Mouse (Mus musculus): ENCODE results near the gene Nkd1. TPM values are rescaled to one million over a fixed set of nuclear protein-coding genes. Genes with fewer than 3 reads are reported as not detected.

The Nkd1 gene
- total RNA-seq, 2 experiments from 2014 or later = 16.9 to 17.4 TPM

GRCm38 (mm10) chr8:88537998-88538975 lies 17.1 kb downstream of the Nkd1 start:
- DNase-seq (ENCODE audit: low spot score in 2 of 2) = peak in 1 of 2 experiments; percentile 12

- DNase-seq (ENCODE audit: low spot score in 2 of 2) = no peak
Measured at GRCm38 (mm10) chr8:88538976-88539371, 17.8 kb downstream of the Nkd1 start.

- DNase-seq (ENCODE audit: low spot score in 2 of 2) = no peak
Measured at GRCm38 (mm10) chr8:88539963-88540362, 18.8 kb downstream of the Nkd1 start.

- no peak for DNase-seq (ENCODE audit: low spot score in 2 of 2)
Measured at GRCm38 (mm10) chr8:88542596-88543213, 21.6 kb downstream of the Nkd1 start.

- no peak for DNase-seq (ENCODE audit: low spot score in 2 of 2)
Measured at GRCm38 (mm10) chr8:88544677-88545076, 23.5 kb downstream of the Nkd1 start.

GRCm38 (mm10) chr8:88545441-88545840 lies 24.3 kb downstream of the Nkd1 start:
- DNase-seq (ENCODE audit: low spot score in 2 of 2) = no peak

- no peak for DNase-seq (ENCODE audit: low spot score in 2 of 2)
Measured at GRCm38 (mm10) chr8:88546032-88546732, 25.0 kb downstream of the Nkd1 start.

- DNase-seq (ENCODE audit: low spot score in 2 of 2) = no peak
Measured at GRCm38 (mm10) chr8:88555669-88556068, 34.5 kb downstream of the Nkd1 start.

GRCm38 (mm10) chr8:88559985-88560473 lies 38.9 kb downstream of the Nkd1 start:
- DNase-seq (ENCODE audit: low spot score in 2 of 2) = no peak

- DNase-seq (ENCODE audit: low spot score in 2 of 2) = no peak
Measured at GRCm38 (mm10) chr8:88561402-88561801, 40.2 kb downstream of the Nkd1 start.

- no peak for DNase-seq (ENCODE audit: low spot score in 2 of 2)
Measured at GRCm38 (mm10) chr8:88564256-88564903, 43.2 kb downstream of the Nkd1 start.

GRCm38 (mm10) chr8:88566119-88566518 lies 45.0 kb downstream of the Nkd1 start:
- no peak for DNase-seq (ENCODE audit: low spot score in 2 of 2)

GRCm38 (mm10) chr8:88567314-88568121 lies 46.4 kb downstream of the Nkd1 start:
- peak; percentile 47 to 50 for DNase-seq (ENCODE audit: low spot score in 2 of 2)

- no peak for DNase-seq (ENCODE audit: low spot score in 2 of 2)
Measured at GRCm38 (mm10) chr8:88568211-88568610, 47.1 kb downstream of the Nkd1 start.

- DNase-seq (ENCODE audit: low spot score in 2 of 2) = no peak
Measured at GRCm38 (mm10) chr8:88569366-88569765, 48.2 kb downstream of the Nkd1 start.

- DNase-seq (ENCODE audit: low spot score in 2 of 2) = no peak
Measured at GRCm38 (mm10) chr8:88570293-88570998, 49.3 kb downstream of the Nkd1 start.

- no peak for DNase-seq (ENCODE audit: low spot score in 2 of 2)
Measured at GRCm38 (mm10) chr8:88571434-88572184, 50.5 kb downstream of the Nkd1 start.

GRCm38 (mm10) chr8:88572185-88572909 lies 51.2 kb downstream of the Nkd1 start:
- DNase-seq (ENCODE audit: low spot score in 2 of 2) = no peak
